Mouse (Mus musculus) Patski (cell line): ENCODE measurements at regions not wholly inside any gene's neighbourhood (a gene's known extent, or its start where the extent isn't known, plus 50 kb on each side); places are given as distances from the start of the nearest gene placed in this dataset.
A peak's percentile ranks its signal among the peaks of the same experiment; 100 is the strongest.

Experiments
- ATAC-seq: fragments of 100-300 bp; one replicate; pipeline ENCODE4 v1.8.0; 2021
- CTCF ChIA-PET: fragments of 350-600 bp; sonication (Branson Sonifier 250); formaldehyde crosslinking; loops from one replicate; lab custom pipeline; 2022; ENCODE audit warnings: inconsistent platforms; lab: Charles Lee
- POLR2A ChIA-PET: fragments of 350-600 bp; sonication (Branson Sonifier 250); formaldehyde crosslinking; loops from one replicate; lab custom pipeline; 2022; ENCODE audit warnings: antibody characterized with exemption, inconsistent platforms; lab: Charles Lee
- DNase-seq: peaks from one replicate; pipeline ENCODE4 v3.0.0-alpha.2; 2011; ENCODE audit warnings: low read depth, low spot score
- H3K27me3 ChIP-seq: fragments of 371-371 bp; one replicate; pipeline ENCODE4 v1.5.1; 2021
- CTCF ChIP-seq: fragments of 100-300 bp; IDR thresholded peaks from one replicate; pipeline ENCODE4 v1.5.1; 2021
- in situ Hi-C: fragments of 300-500 bp; cut with MboI; formaldehyde crosslinking; loops from 3 replicates; pipeline ENCODE4 v1.11.1; 2018; ENCODE audit warnings: low pct_unique_long_range_greater_than_20kb, mixed read lengths

DNA sequence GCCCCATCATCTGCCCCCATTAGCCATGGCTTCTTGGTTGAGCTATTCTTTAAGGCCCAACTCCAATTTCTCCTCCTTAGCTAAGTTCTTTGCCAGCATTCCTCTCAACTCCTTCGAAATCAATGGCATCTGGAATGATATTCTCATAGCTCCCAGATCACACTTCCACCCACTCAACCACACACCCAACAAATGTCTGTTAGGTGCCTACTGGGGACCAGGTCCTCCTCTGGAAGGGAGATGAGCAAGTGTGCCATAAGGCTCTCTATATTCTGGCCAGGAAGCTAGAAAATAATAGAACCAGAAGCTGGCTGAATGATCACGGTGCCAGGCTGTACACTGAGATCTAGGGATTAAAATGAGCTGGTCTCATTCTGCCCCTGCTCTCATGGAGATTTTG lies 161.6 kb downstream of the Hibadh start:
- no peak for ATAC-seq
- H3K27me3 ChIP-seq = no peaks in the 10 kb centered on the region
- ChIA-PET CTCF (interaction anchor here (1.0 kb wide), 1 partner anchor 11 kb away, joined by 3 read pairs; no protein-coding TSS in a partner anchor), POLR2A (no interaction called here)
- DNase-seq = no peak
- in situ Hi-C loops = no loop called here
- no peak for TF ChIP-seq CTCF

DNA sequence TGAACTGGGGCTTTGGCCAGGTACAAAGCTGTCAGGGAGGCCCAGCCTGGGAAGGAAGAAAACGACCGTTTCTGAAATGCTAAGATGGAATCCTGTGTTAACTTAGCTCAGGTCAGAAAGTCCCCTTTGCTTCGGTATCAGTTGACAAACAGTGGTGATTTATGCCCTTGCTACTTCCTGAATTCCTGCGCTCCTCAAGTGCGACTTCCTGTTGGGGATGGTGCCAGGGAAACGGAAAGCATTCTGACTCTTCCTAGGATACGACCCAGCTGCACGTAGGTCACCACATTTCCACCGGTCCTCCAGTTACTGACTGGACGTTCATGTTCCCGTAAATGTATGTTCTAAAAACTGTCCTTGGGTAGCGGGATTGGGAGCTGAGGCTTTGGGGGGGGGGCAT lies 161.0 kb downstream of the Hibadh start:
- ATAC-seq (no peak), DNase-seq (no peak)
- no peak for TF ChIP-seq CTCF
- H3K27me3 ChIP-seq = no peaks in the 10 kb centered on the region
- POLR2A ChIA-PET = no interaction called here
- in situ Hi-C loops = no loop called here
- CTCF ChIA-PET = interaction anchor here (1.0 kb wide), 1 partner anchor 11 kb away, joined by 3 read pairs; no protein-coding TSS in a partner anchor

DNA sequence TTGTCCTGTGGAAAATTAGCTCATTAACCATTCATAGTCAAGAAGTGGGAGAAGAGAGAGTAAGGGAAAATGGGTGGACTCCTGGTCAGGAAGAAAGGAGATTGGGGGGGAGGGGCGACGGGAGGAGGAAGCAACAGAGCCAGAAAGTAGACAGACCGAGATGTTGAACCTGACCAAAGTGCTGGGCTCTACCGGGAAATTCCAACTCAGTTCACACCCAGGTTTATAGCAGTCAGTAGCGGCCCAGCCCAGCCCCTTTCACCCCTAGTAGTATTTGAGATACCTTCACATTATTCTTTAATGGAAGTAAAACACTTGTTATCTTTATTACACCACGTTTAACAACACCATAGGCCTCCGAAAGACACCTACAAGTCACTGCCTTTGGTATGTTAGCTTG lies 158.2 kb downstream of the Hibadh start:
- TF ChIP-seq CTCF = no peak
- POLR2A ChIA-PET = no interaction called here
- DNase-seq = no peak
- no peak for ATAC-seq
- in situ Hi-C loops = no loop called here
- no peaks in the 10 kb centered on the region for H3K27me3 ChIP-seq
- CTCF ChIA-PET = no interaction called here

DNA sequence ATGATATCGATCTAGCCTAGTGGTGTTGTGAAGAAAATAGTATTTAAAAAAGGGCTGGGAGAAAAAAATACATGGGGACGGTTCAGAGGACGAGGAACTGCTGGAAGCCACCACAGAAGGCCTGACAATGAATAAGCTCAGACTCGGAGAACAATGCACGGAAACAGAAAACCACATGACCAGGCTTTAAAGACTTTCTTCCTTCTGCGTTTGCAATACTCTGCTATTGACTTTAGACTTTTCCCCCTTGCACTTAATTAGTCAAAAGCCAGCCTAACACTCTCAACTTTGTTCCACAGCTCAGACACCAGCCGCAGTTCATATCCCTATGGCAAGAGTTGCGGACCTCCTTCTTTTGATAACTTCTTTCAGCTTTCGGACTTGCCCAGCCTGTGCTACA lies 154.0 kb downstream of the Hibadh start:
- in situ Hi-C loops = no loop called here
- no peak for TF ChIP-seq CTCF
- ChIA-PET CTCF (interaction anchor here (1.0 to 1.4 kb wide), 2 partner anchors 14 to 15 kb away, joined by 3 to 4 read pairs; no protein-coding TSS in a partner anchor), POLR2A (interaction anchor here (1.1 kb wide), 1 partner anchor 19 kb away, joined by 3 read pairs; no protein-coding TSS in a partner anchor)
- H3K27me3 ChIP-seq = no peaks in the 10 kb centered on the region
- ATAC-seq (no peak), DNase-seq (no peak)

DNA sequence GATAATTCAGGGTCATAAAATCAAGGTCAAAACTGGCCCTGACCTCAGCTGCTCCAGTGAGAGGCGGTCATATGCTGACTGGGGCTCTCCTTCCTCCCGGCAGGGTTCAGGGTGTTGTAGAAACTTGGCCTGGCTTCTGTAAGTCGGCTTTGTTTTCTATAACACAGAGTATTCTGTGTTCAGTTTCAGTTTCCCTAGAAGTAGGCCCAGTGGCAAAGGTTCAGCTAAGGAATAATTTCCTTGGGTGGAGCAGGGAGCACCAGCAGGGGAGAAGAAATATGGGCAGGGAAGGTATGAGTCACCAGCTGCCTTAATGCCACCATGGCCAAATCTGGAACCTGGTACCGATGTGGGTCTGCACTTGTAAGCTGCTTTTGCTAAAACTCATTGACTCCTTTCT lies 153.5 kb downstream of the Hibadh start:
- POLR2A ChIA-PET = no interaction called here

DNA sequence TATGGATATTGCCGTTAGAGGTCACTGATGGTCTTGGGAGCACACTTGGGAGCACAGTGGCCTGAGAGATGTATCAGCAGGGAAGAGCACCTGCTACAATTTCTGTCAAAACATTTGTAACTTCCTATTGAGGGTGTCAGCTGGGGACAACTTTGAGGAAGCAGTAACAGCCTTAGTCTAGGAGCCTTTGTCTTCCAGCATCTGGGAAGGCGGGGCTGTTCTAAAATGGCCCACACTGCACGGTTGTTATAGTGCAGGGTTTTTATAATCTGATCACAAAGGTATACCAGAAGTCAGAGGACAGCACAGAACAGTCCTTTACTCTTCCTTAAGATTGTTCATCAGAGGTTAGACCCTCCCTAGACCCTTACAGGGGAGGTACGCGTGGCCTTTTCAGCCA lies 152.3 kb downstream of the Hibadh start:
- no peaks in the 10 kb centered on the region for H3K27me3 ChIP-seq
- ATAC-seq (no peak), DNase-seq (no peak)
- in situ Hi-C loops = no loop called here
- ChIA-PET CTCF (no interaction called here), POLR2A (interaction anchor here (0.7 kb wide), 1 partner anchor 66 kb away, joined by 5 read pairs; no protein-coding TSS in a partner anchor)
- no peak for TF ChIP-seq CTCF

More for the DNA sequence above, 153.5 kb downstream of the Hibadh start:
- in situ Hi-C loops = no loop called here
- DNase-seq = no peak
- H3K27me3 ChIP-seq = no peaks in the 10 kb centered on the region
- no peak for TF ChIP-seq CTCF
- CTCF ChIA-PET = interaction anchor here (1.0 to 1.4 kb wide), 2 partner anchors 14 to 15 kb away, joined by 3 to 4 read pairs; no protein-coding TSS in a partner anchor
- ATAC-seq = peak; percentile 60

DNA sequence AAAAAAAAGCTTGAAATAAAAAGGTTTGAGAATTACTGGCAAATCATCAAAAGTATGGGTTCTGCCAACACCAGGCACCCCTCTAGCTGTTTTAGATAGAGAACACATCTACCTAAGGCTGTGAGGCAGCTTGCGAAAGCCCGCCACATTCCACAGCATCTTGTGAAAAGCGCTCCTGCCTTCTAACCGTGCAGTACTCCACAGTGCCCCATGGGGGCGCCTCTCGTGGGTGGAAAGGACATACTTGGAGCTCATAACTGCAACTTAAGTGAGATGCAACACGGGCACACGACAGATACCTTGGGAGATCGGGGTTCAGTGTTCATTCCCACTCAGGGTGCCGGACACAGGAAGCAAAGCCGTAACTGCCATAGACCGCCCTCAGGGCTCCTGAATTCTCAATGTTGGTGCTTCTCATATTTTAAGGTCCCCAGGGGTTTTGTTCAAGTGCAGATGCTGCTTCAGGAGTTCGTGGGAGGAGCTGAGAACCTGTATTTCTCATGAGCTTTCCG lies 149.9 kb downstream of the Hibadh start:
- in situ Hi-C loops = no loop called here
- CTCF ChIA-PET = interaction anchor here (1.3 kb wide), 1 partner anchor 12 kb away, joined by 3 read pairs; no protein-coding TSS in a partner anchor
- H3K27me3 ChIP-seq = no peaks in the 10 kb centered on the region
- TF ChIP-seq CTCF = peak; percentile 40
- DNase-seq (no peak), ATAC-seq (no peak)
- POLR2A ChIA-PET = interaction anchor here (0.6 to 0.7 kb wide), 2 partner anchors 9 to 91 kb away, joined by 3 read pairs; no protein-coding TSS in a partner anchor

DNA sequence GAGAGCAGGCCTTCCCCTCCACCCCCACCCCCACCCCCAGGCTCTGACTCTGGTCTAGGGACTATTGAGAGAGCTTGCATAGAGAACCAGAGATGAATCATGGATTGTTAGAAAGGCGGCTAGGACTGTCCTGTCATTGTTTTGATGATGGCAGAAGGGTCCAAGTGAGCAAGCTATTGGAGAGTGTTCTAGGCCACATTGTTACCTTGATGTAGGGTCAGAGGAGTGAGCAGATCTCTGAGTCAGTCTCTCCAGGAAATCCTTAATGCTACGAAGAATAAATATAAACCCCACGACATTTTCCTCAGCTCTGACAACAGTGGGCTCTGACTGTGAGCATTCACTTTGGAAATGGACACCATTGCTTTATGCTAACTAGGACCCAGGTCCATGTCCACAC lies 144.9 kb downstream of the Hibadh start:
- POLR2A ChIA-PET = no interaction called here
- in situ Hi-C loops = no loop called here
- no peak for ATAC-seq
- CTCF ChIA-PET = interaction anchor here (1.6 kb wide), 1 partner anchor 57 kb away, joined by 3 read pairs; no protein-coding TSS in a partner anchor
- H3K27me3 ChIP-seq = no peaks in the 10 kb centered on the region
- no peak for DNase-seq
- TF ChIP-seq CTCF = no peak

DNA sequence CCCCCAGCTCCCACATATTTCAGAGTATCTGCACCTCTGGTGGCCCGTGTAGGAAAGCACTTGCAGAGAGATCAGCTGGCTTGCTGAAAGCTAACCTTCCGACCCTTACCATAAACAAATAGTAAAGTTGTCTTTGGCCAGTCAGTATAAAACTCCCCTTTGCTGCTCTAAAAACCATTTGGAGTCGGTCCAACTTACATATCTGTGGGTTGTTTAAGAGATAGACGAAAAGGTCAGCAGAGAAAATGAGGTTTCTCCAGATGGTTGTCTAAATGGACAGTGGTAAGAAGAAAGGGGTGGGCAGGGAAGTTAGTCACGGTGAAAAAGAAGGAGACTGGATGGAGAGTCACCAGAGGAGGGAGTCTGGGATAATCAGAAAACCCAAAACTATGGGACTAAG lies 144.3 kb downstream of the Hibadh start:
- ChIA-PET POLR2A (interaction anchor here (1.4 kb wide), 1 partner anchor 10 kb away, joined by 3 read pairs; no protein-coding TSS in a partner anchor), CTCF (interaction anchor here (1.6 kb wide), 1 partner anchor 57 kb away, joined by 3 read pairs; no protein-coding TSS in a partner anchor)
- no peak for TF ChIP-seq CTCF
- ATAC-seq (no peak), DNase-seq (no peak)
- in situ Hi-C loops = no loop called here
- H3K27me3 ChIP-seq = no peaks in the 10 kb centered on the region
